Mouse (Mus musculus) intestine, embryonic 16.5 days (tissue): ENCODE results near the gene Zfhx3. TPM values are rescaled to one million over a fixed set of nuclear protein-coding genes. Genes with fewer than 3 reads are reported as not detected.

Experiments used
- ATAC-seq: fragments of 200-750 bp; cut with Nextera tagmentation; 2 replicates; pipeline ENCODE4 v1.8.0; 2017; ENCODE audit warnings: moderate TSS enrichment, moderate library complexity
- H3K27ac ChIP-seq: fragments of 300-500 bp; sonication (generic); 2 replicates; pipeline ENCODE4 v1.5.1; 2014; ENCODE audit warnings: mild to moderate bottlenecking, low read length
- H3K27me3 ChIP-seq: fragments of 300-500 bp; sonication (generic); replicated peaks from 2 replicates; pipeline ENCODE4 v1.6.1; 2014; ENCODE audit warnings: low read length, control low read depth, mixed read lengths; ENCODE audit not compliant: control insufficient read depth, insufficient read depth
- H3K36me3 ChIP-seq: fragments of 300-500 bp; sonication (generic); 2 replicates; pipeline ENCODE4 v1.6.1; 2014; ENCODE audit warnings: low read length, control low read depth; ENCODE audit not compliant: control insufficient read depth, insufficient read depth
- H3K4me1 ChIP-seq: fragments of 300-500 bp; sonication (generic); 2 replicates; pipeline ENCODE4 v1.6.1; 2014; ENCODE audit warnings: low read length, control low read depth, mixed read lengths; ENCODE audit not compliant: control insufficient read depth, insufficient read depth
- H3K4me2 ChIP-seq: fragments of 300-500 bp; sonication (generic); 2 replicates; pipeline ENCODE4 v1.6.1; 2014; ENCODE audit warnings: low read depth, low read length, control low read depth
- H3K4me3 ChIP-seq: fragments of 300-500 bp; sonication (generic); 2 replicates; pipeline ENCODE4 v1.5.1; 2014; ENCODE audit warnings: mild to moderate bottlenecking, low read length
- H3K9ac ChIP-seq: fragments of 300-500 bp; sonication (generic); 2 replicates; pipeline ENCODE4 v1.6.1; 2014; ENCODE audit warnings: low read depth, low read length
- H3K9me3 ChIP-seq: fragments of 300-500 bp; sonication (generic); 2 replicates; pipeline ENCODE4 v1.6.1; 2016; ENCODE audit warnings: low read length, control low read depth; ENCODE audit not compliant: control insufficient read depth
- WGBS: fragments of 180-500 bp; shearing (Covaris S2); extraction: QIAGEN DNeasy Blood & Tissue Kit; methylation state at CpG from one replicate; pipeline ENCODE4 v1.1.7; 2014; 5-methylcytosine and 5-hydroxymethylcytosine counted together
- polyA plus RNA-seq: library from polyadenylated mRNA; unstranded; fragments of >200 nt; fragmentation: Nextera tagmentation; extraction: Ambion mirVana; gene quantifications from 2 replicates; pipeline ENCODE4 v1.2.1, GENCODE M21; 2015

Zfhx3 gene
- polyA plus RNA-seq, 1 experiment from 2014 or later: 6.1 TPM

- Histone ChIP-seq H3K4me2 (no peak overlapping the region), H3K4me3 (no peak overlapping the region), H3K4me1 (peaks cover 7% of the 10 kb centered on the region; the same call in 1 of the 2 replicates), H3K9ac (no peak overlapping the region), H3K36me3 (peaks cover 2% of the 10 kb centered on the region; the same call in 1 of the 2 replicates), H3K9me3 (no peaks in the 10 kb centered on the region), H3K27ac (no peak overlapping the region), H3K27me3 (no peaks in the 10 kb centered on the region)
- ATAC-seq: no peak
- WGBS: 85% methylated on average over 7 of the region's 7 CpGs
Observed at GRCm38 (mm10) chr8:108866430-108866829, 924.0 kb downstream of the Zfhx3 start.

DNA sequence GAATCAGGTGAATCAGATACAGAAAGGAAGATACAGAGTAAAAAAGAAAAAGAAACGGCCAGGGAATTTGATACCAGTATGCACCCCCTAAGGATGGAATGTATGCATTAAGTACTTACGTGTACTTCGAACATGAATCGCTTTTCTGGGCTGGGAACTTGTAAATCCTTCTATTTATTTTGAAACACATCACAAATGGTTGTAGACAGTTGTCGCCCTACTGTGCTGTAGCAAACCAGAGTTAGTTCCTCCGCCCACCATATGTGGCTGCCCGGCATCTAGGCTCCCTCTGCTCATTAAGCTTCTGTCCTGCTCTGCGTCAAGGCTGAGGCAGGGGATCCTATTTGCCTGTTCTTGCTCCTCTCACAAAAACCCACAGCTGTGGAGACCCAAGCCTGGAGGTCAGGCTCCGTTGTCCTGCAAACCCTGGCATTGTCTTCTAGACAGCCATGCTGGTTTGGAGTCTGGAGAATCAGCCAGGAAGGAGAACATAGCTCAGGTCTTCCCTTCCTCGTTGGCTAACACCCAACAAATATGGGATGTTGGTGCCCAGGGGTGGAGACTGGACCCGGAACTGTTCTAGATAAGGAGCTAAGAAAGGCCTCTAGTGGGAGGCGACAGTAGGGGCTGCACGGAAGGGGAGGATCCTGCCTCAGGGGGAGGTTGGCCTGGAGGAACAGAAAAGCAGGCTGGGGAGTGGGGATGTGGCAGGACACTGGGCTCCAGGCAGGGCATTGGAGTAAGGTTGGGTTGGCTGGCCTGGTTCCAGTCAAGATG lies 925.2 kb downstream of the Zfhx3 start:
- peak; percentile 77 for ATAC-seq
- Histone ChIP-seq H3K4me2 (no peak overlapping the region), H3K9me3 (no peaks in the 10 kb centered on the region), H3K9ac (no peak overlapping the region), H3K4me3 (no peak overlapping the region), H3K36me3 (peaks cover 2% of the 10 kb centered on the region; the same call in 1 of the 2 replicates), H3K27me3 (no peaks in the 10 kb centered on the region), H3K4me1 (peaks cover 7% of the 10 kb centered on the region; the same call in 1 of the 2 replicates), H3K27ac (no peak overlapping the region)
- 62% methylated on average over 13 of the region's 13 CpGs for WGBS

GRCm38 (mm10) chr8:108868259-108869090 lies 926.0 kb downstream of the Zfhx3 start:
- no peaks in the 10 kb centered on the region for H3K27me3 ChIP-seq
- H3K4me2 ChIP-seq: no peak overlapping the region
- H3K9ac ChIP-seq: no peak overlapping the region
- H3K27ac ChIP-seq: no peak overlapping the region
- H3K4me1 ChIP-seq: peaks cover 7% of the 10 kb centered on the region; the same call in 1 of the 2 replicates
- WGBS: 75% methylated on average over 14 of the region's 14 CpGs
- no peaks in the 10 kb centered on the region for H3K9me3 ChIP-seq
- H3K4me3 ChIP-seq: no peak overlapping the region
- peaks cover 2% of the 10 kb centered on the region; the same call in 1 of the 2 replicates for H3K36me3 ChIP-seq
- peak; percentile 41; the same call in 1 of the 2 replicates for ATAC-seq

GRCm38 (mm10) chr8:108869420-108869819 lies 927.0 kb downstream of the Zfhx3 start:
- WGBS: 72% methylated on average over 3 of the region's 3 CpGs
- no peak overlapping the region for H3K4me3 ChIP-seq
- ATAC-seq: no peak
- H3K36me3 ChIP-seq: peaks cover 3% of the 10 kb centered on the region; the same call in 1 of the 2 replicates
- peaks cover 7% of the 10 kb centered on the region; the same call in 1 of the 2 replicates for H3K4me1 ChIP-seq
- H3K9ac ChIP-seq: no peak overlapping the region
- H3K4me2 ChIP-seq: no peak overlapping the region
- no peaks in the 10 kb centered on the region for H3K27me3 ChIP-seq
- H3K27ac ChIP-seq: no peak overlapping the region
- no peaks in the 10 kb centered on the region for H3K9me3 ChIP-seq

DNA sequence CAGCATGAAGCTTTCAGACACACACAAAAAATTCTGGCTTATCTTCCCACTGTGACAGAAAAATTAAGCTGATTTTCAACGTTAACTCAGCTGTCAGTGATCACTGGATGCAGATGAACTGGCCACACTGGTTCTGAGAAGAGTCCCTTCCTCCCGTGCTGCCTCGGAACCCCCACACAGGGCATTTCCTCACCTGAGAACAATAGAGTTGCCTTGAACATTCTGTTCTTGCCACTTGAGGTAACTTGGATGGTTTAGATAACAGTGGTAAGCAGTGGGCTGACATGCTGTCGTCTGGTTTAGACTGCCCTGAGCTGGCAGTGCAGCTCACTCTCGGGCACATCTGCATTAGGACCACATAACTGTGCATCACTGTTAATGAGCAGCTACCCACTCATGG lies 927.5 kb downstream of the Zfhx3 start:
- H3K4me3 ChIP-seq: no peak overlapping the region
- no peak overlapping the region for H3K4me2 ChIP-seq
- H3K27ac ChIP-seq: no peak overlapping the region
- WGBS: 68% methylated on average over 5 of the region's 5 CpGs
- H3K4me1 ChIP-seq: peaks cover 7% of the 10 kb centered on the region; the same call in 1 of the 2 replicates
- H3K9ac ChIP-seq: no peak overlapping the region
- no peak for ATAC-seq
- no peaks in the 10 kb centered on the region for H3K9me3 ChIP-seq
- H3K27me3 ChIP-seq: no peaks in the 10 kb centered on the region
- H3K36me3 ChIP-seq: peaks cover 3% of the 10 kb centered on the region; the same call in 1 of the 2 replicates

DNA sequence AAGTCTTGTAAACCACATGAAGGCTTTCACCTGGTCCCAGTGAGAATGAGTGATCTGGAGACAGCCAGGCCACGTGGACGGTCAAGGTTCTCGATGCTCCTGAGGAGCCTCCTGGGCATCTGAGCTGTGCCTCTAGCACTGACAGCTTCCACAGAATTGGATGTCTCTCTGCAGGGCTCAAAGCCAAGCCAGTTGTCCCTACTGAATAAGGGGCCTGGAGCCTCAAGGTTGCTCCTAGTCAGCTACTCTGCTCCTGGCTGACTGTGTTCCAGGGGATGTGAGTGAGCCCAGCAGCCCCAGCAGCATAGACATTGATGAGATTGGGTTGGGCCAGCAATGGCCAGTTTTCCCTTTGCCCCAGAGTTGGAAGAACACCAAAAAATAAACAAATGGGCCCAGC lies 927.9 kb downstream of the Zfhx3 start:
- Histone ChIP-seq H3K4me3 (no peak overlapping the region), H3K9me3 (no peaks in the 10 kb centered on the region), H3K4me2 (no peak overlapping the region), H3K27ac (no peak overlapping the region), H3K27me3 (no peaks in the 10 kb centered on the region), H3K4me1 (peaks cover 7% of the 10 kb centered on the region; the same call in 1 of the 2 replicates), H3K36me3 (peaks cover 3% of the 10 kb centered on the region; the same call in 1 of the 2 replicates), H3K9ac (no peak overlapping the region)
- WGBS: 86% methylated on average over 3 of the region's 3 CpGs
- no peak for ATAC-seq

- no peak overlapping the region for H3K4me3 ChIP-seq
- no peak for ATAC-seq
- H3K9me3 ChIP-seq: no peaks in the 10 kb centered on the region
- H3K27ac ChIP-seq: no peak overlapping the region
- H3K4me2 ChIP-seq: no peak overlapping the region
- H3K27me3 ChIP-seq: no peaks in the 10 kb centered on the region
- H3K4me1 ChIP-seq: peaks cover 3% of the 10 kb centered on the region; the same call in 1 of the 2 replicates
- H3K36me3 ChIP-seq: peaks cover 3% of the 10 kb centered on the region; the same call in 1 of the 2 replicates
- no peak overlapping the region for H3K9ac ChIP-seq
- WGBS: 71% methylated on average over 5 of the region's 5 CpGs
Observed at GRCm38 (mm10) chr8:108875722-108876121, 933.3 kb downstream of the Zfhx3 start.

DNA sequence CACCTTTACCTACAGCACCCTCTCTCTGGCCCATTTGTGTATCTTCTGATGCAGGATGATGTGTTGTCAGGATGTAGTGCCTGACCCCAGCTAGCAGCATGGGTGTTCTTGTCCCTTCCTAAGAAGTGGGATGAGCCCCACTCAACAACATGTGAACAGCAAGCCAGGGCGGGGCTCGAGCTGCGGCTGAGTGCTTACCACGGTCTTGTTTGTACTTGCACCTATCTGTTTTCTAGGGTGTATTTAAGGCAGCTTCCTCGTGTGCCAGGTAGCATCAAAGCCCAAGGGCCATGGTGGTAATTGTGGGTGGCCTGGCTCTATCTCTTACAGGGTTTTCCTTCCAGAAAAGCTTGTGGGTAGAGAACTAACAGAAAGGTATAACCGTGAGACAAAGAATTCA lies 937.7 kb downstream of the Zfhx3 start:
- ATAC-seq: no peak
- 76% methylated on average over 6 of the region's 6 CpGs for WGBS

DNA sequence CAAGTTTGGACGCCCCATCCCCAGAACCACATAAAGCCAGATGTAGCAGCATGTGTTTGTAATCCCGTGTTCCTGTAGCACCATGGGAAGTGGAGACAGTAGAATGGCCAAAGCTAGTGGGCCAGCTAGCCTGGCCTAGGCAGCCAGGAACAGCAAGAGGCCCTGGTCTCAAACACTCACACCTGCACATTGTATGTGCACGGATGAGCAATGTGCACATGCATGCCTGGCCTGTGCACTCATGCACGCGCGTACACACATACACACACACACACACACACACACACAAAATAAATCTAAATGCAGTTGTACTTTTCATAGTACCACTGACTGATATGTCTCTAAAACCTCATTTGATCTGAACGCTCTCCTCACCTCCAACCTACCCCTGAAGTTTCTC lies 938.9 kb downstream of the Zfhx3 start:
- Histone ChIP-seq H3K9me3 (no peaks in the 10 kb centered on the region), H3K9ac (no peak overlapping the region), H3K4me3 (no peak overlapping the region), H3K36me3 (no peaks in the 10 kb centered on the region), H3K27me3 (no peaks in the 10 kb centered on the region), H3K27ac (no peak overlapping the region), H3K4me1 (peaks cover 15% of the 10 kb centered on the region), H3K4me2 (no peak overlapping the region)
- ATAC-seq: no peak
- WGBS: 94% methylated on average over 7 of the region's 7 CpGs

More for the DNA sequence above, 937.7 kb downstream of the Zfhx3 start:
- Histone ChIP-seq H3K36me3 (no peaks in the 10 kb centered on the region), H3K4me1 (peaks cover 9% of the 10 kb centered on the region), H3K27me3 (no peaks in the 10 kb centered on the region), H3K4me3 (no peak overlapping the region), H3K9me3 (no peaks in the 10 kb centered on the region), H3K4me2 (no peak overlapping the region), H3K9ac (no peak overlapping the region), H3K27ac (no peak overlapping the region)
